Mouse (Mus musculus) MEL (cell line): Measurements from ENCODE around the gene Slc2a4. TPM values are rescaled to one million over a fixed set of nuclear protein-coding genes. Genes with fewer than 3 reads are reported as not detected.

ENCODE experiments used
- DNase-seq: peaks from one replicate; pipeline ENCODE4 v3.0.0; 2011; ENCODE audit warnings: low read depth, low spot score
- H3K27ac ChIP-seq: 2 replicates; pipeline ENCODE4 v1.5.1; 2012; ENCODE audit warnings: low read depth, mild to moderate bottlenecking, control low read depth, low read length, moderate library complexity; ENCODE audit not compliant: control insufficient read depth
- H3K27me3 ChIP-seq, 2 experiments: fragments of 150-350 bp in 1 of 2; sonication (generic) in 1 of 2; 2 replicates each; pipeline ENCODE4 v1.6.1; 2012; ENCODE audit warnings: low read length in 2 of 2, mild to moderate bottlenecking in 2 of 2, improper control_type of control experiment in 1 of 2, moderate library complexity in 1 of 2; ENCODE audit not compliant: insufficient read depth in 2 of 2, control insufficient read depth in 1 of 2
- H3K36me3 ChIP-seq, 2 experiments: 2 replicates each; pipeline ENCODE4 v1.6.1; 2012 to 2014; ENCODE audit warnings: low read length in 2 of 2, improper control_type of control experiment in 1 of 2, inconsistent platforms in 1 of 2, mild to moderate bottlenecking in 1 of 2; ENCODE audit not compliant: insufficient read depth in 2 of 2, control insufficient read depth in 1 of 2
- H3K4me1 ChIP-seq, 2 experiments: fragments of 150-350 bp in 1 of 2; sonication (generic) in 1 of 2; 2 replicates each; pipeline ENCODE4 v1.6.1; 2012; ENCODE audit warnings: low read length in 2 of 2, improper control_type of control experiment in 1 of 2, mild to moderate bottlenecking in 1 of 2; ENCODE audit not compliant: insufficient read depth in 2 of 2, control insufficient read depth in 1 of 2
- H3K4me3 ChIP-seq, 2 experiments: fragments of 150-350 bp in 1 of 2; sonication (generic) in 1 of 2; 2 replicates each; pipeline ENCODE4 v1.5.1; 2012; ENCODE audit warnings: low read depth in 2 of 2, low read length in 2 of 2, mild to moderate bottlenecking in 2 of 2, moderate library complexity in 2 of 2, control low read depth in 1 of 2, improper control_type of control experiment in 1 of 2; ENCODE audit not compliant: control insufficient read depth in 1 of 2, insufficient read depth in 1 of 2
- H3K79me2 ChIP-seq: 2 replicates; pipeline ENCODE4 v1.6.1; 2012; ENCODE audit warnings: mild to moderate bottlenecking, low read length, moderate library complexity; ENCODE audit not compliant: control insufficient read depth, poor library complexity, insufficient read depth
- H3K9ac ChIP-seq: 2 replicates; pipeline ENCODE4 v1.6.1; 2012; ENCODE audit warnings: low read depth, mild to moderate bottlenecking, control low read depth, low read length, moderate library complexity; ENCODE audit not compliant: control insufficient read depth, poor library complexity, severe bottlenecking
- H3K9me3 ChIP-seq: fragments of 150-350 bp; sonication (generic); replicated peaks from 2 replicates; pipeline ENCODE4 v1.6.1; 2012; ENCODE audit warnings: mild to moderate bottlenecking, low read length, improper control_type of control experiment, moderate library complexity; ENCODE audit not compliant: insufficient read depth
- BHLHE40 ChIP-seq: IDR thresholded peaks from 2 replicates; pipeline ENCODE4 v1.6.1; 2012; ENCODE audit warnings: low read depth, mild to moderate bottlenecking, inconsistent platforms, low read length, improper control_type of control experiment, borderline replicate concordance
- CHD1 ChIP-seq: IDR thresholded peaks from 2 replicates; pipeline ENCODE4 v1.6.1; 2012; ENCODE audit warnings: low read depth, mild to moderate bottlenecking, inconsistent platforms, low read length, improper control_type of control experiment
- CHD2 ChIP-seq: IDR thresholded peaks from 2 replicates; pipeline ENCODE4 v1.6.1; 2011; ENCODE audit warnings: low read length, improper control_type of control experiment
- CTCF ChIP-seq, 3 experiments: IDR thresholded peaks in 2 of 3; conservative IDR thresholded peaks in 1 of 3; 2 replicates each; pipeline ENCODE4 v1.5.1; 2011 to 2012; ENCODE audit warnings: low read length in 3 of 3, low read depth in 2 of 3, mild to moderate bottlenecking in 2 of 3, improper control_type of control experiment in 1 of 3, inconsistent platforms in 1 of 3, mixed read lengths in 1 of 3, moderate library complexity in 1 of 3; ENCODE audit not compliant: control insufficient read depth in 1 of 3, insufficient read depth in 1 of 3, poor library complexity in 1 of 3, severe bottlenecking in 1 of 3
- ELF1 ChIP-seq: IDR thresholded peaks from 2 replicates; pipeline ENCODE4 v1.6.1; 2014; ENCODE audit warnings: low read depth, mild to moderate bottlenecking, inconsistent platforms, low read length, improper control_type of control experiment, moderate library complexity
- EP300 ChIP-seq, 2 experiments: IDR thresholded peaks; 2 replicates each; pipeline ENCODE4 v1.6.1; 2011; ENCODE audit warnings: improper control_type of control experiment in 2 of 2, low read length in 2 of 2, low read depth in 1 of 2, mild to moderate bottlenecking in 1 of 2
- ETS1 ChIP-seq: IDR thresholded peaks from 2 replicates; pipeline ENCODE4 v1.6.1; 2012; ENCODE audit warnings: low read depth, mild to moderate bottlenecking, inconsistent platforms, low read length, improper control_type of control experiment, moderate library complexity
- GABPA ChIP-seq: IDR thresholded peaks from 2 replicates; pipeline ENCODE4 v1.6.1; 2012; ENCODE audit warnings: low read depth, mild to moderate bottlenecking, inconsistent platforms, low read length, improper control_type of control experiment, moderate library complexity
- GATA1 ChIP-seq: IDR thresholded peaks from 2 replicates; pipeline ENCODE4 v1.6.1; 2011; ENCODE audit warnings: low read depth, low read length, improper control_type of control experiment
- JUND ChIP-seq: IDR thresholded peaks from 2 replicates; pipeline ENCODE4 v1.6.1; 2011; ENCODE audit warnings: low read depth, mild to moderate bottlenecking, improper control_type of control experiment, low read length
- MAFK ChIP-seq: IDR thresholded peaks from 2 replicates; pipeline ENCODE4 v1.6.1; 2011; ENCODE audit warnings: low read depth, mild to moderate bottlenecking, low read length, improper control_type of control experiment, borderline replicate concordance
- MAX ChIP-seq: IDR thresholded peaks from 2 replicates; pipeline ENCODE4 v1.6.1; 2011; ENCODE audit warnings: low read length, improper control_type of control experiment
- MAZ ChIP-seq: IDR thresholded peaks from 2 replicates; pipeline ENCODE4 v1.6.1; 2012; ENCODE audit warnings: low read depth, mild to moderate bottlenecking, inconsistent platforms, low read length, improper control_type of control experiment
- MEF2A ChIP-seq: IDR thresholded peaks from 2 replicates; pipeline ENCODE4 v1.6.1; 2014; ENCODE audit warnings: low read depth, mild to moderate bottlenecking, inconsistent platforms, low read length, improper control_type of control experiment; ENCODE audit not compliant: poor library complexity, insufficient replicate concordance, severe bottlenecking; ENCODE audit errors: extremely low read depth
- MXI1 ChIP-seq: IDR thresholded peaks from 2 replicates; pipeline ENCODE4 v1.6.1; 2011; ENCODE audit warnings: mild to moderate bottlenecking, low read depth, low read length, improper control_type of control experiment
- MYC ChIP-seq: IDR thresholded peaks from 2 replicates; pipeline ENCODE4 v1.6.1; 2011; ENCODE audit warnings: low read depth, mild to moderate bottlenecking, low read length, improper control_type of control experiment, moderate library complexity
- NELFE ChIP-seq: IDR thresholded peaks from 2 replicates; pipeline ENCODE4 v1.6.1; 2011; ENCODE audit warnings: low read depth, low read length, improper control_type of control experiment
- NRF1 ChIP-seq: IDR thresholded peaks from 2 replicates; pipeline ENCODE4 v1.6.1; 2014; ENCODE audit warnings: low read depth, mild to moderate bottlenecking, inconsistent platforms, low read length, improper control_type of control experiment, moderate library complexity; ENCODE audit not compliant: poor library complexity, insufficient read depth, severe bottlenecking
- POLR2A ChIP-seq, 2 experiments: IDR thresholded peaks; 2 replicates each; pipeline ENCODE4 v1.6.1; 2011 to 2012; ENCODE audit warnings: low read length in 2 of 2, mild to moderate bottlenecking in 2 of 2, control low read depth in 1 of 2, improper control_type of control experiment in 1 of 2, low read depth in 1 of 2, moderate library complexity in 1 of 2; ENCODE audit not compliant: control insufficient read depth in 1 of 2, insufficient read depth in 1 of 2, poor library complexity in 1 of 2
- POLR2AphosphoS2 ChIP-seq: IDR thresholded peaks from 2 replicates; pipeline ENCODE4 v1.6.1; 2011; ENCODE audit warnings: low read length, improper control_type of control experiment
- POLR2AphosphoS5 ChIP-seq: IDR thresholded peaks from 2 replicates; pipeline ENCODE4 v1.6.1; 2012; ENCODE audit warnings: low read depth, borderline replicate concordance, mild to moderate bottlenecking, inconsistent platforms, low read length, moderate library complexity, mixed read lengths
- RAD21 ChIP-seq: IDR thresholded peaks from 2 replicates; pipeline ENCODE4 v1.6.1; 2011; ENCODE audit warnings: mild to moderate bottlenecking, low read depth, low read length, improper control_type of control experiment
- RCOR1 ChIP-seq: IDR thresholded peaks from 2 replicates; pipeline ENCODE4 v1.6.1; 2012; ENCODE audit warnings: low read depth, mild to moderate bottlenecking, inconsistent platforms, low read length, improper control_type of control experiment
- SIN3A ChIP-seq: IDR thresholded peaks from 2 replicates; pipeline ENCODE4 v1.6.1; 2012; ENCODE audit warnings: low read length, improper control_type of control experiment, inconsistent platforms
- SMC3 ChIP-seq: IDR thresholded peaks from 2 replicates; pipeline ENCODE4 v1.6.1; 2011; ENCODE audit warnings: low read depth, low read length, improper control_type of control experiment
- TAL1 ChIP-seq: IDR thresholded peaks from 2 replicates; pipeline ENCODE4 v1.6.1; 2012; ENCODE audit warnings: mild to moderate bottlenecking, inconsistent platforms, low read length, moderate library complexity, mixed read lengths
- TBP ChIP-seq: IDR thresholded peaks from 2 replicates; pipeline ENCODE4 v1.8.0; 2011; ENCODE audit warnings: low read depth, low read length, improper control_type of control experiment
- TCF12 ChIP-seq: IDR thresholded peaks from 2 replicates; pipeline ENCODE4 v1.6.1; 2014; ENCODE audit warnings: low read depth, mild to moderate bottlenecking, inconsistent platforms, low read length, improper control_type of control experiment, moderate library complexity
- UBTF ChIP-seq: IDR thresholded peaks from 2 replicates; pipeline ENCODE4 v1.6.1; 2012; ENCODE audit warnings: low read depth, mild to moderate bottlenecking, inconsistent platforms, low read length, improper control_type of control experiment, moderate library complexity, borderline replicate concordance; ENCODE audit not compliant: insufficient read depth
- USF1 ChIP-seq: IDR thresholded peaks from 2 replicates; pipeline ENCODE4 v1.6.1; 2014; ENCODE audit warnings: low read depth, mild to moderate bottlenecking, inconsistent platforms, low read length, improper control_type of control experiment, moderate library complexity
- USF2 ChIP-seq, 2 experiments: IDR thresholded peaks; 2 replicates each; pipeline ENCODE4 v1.6.1; 2011 to 2012; ENCODE audit warnings: improper control_type of control experiment in 2 of 2, low read length in 2 of 2, borderline replicate concordance in 1 of 2, inconsistent platforms in 1 of 2, low read depth in 1 of 2, mild to moderate bottlenecking in 1 of 2; ENCODE audit not compliant: insufficient read depth in 1 of 2
- ZC3H11A ChIP-seq: IDR thresholded peaks from 2 replicates; pipeline ENCODE4 v1.6.1; 2012; ENCODE audit warnings: low read depth, mild to moderate bottlenecking, inconsistent platforms, low read length, improper control_type of control experiment
- ZKSCAN1 ChIP-seq: IDR thresholded peaks from 2 replicates; pipeline ENCODE4 v1.6.1; 2012; ENCODE audit warnings: low read depth, mild to moderate bottlenecking, inconsistent platforms, low read length, improper control_type of control experiment, moderate library complexity
- ZNF384 ChIP-seq: IDR thresholded peaks from 2 replicates; pipeline ENCODE4 v1.6.1; 2012; ENCODE audit warnings: low read depth, mild to moderate bottlenecking, inconsistent platforms, low read length, improper control_type of control experiment
- polyA plus RNA-seq, 2 experiments: library from polyadenylated mRNA; stranded (reverse) in 1 of 2; unstranded in 1 of 2; fragments of >175 nt in 1 of 2; fragments of >200 nt in 1 of 2; gene quantifications; 2 replicates each; pipeline versions ENCODE4 v1.2.1 to v1.2.4; 2012; ENCODE audit warnings: low replicate concordance in 2 of 2, low read depth in 1 of 2; ENCODE audit not compliant: insufficient read length in 2 of 2, insufficient read depth in 1 of 2, missing spikeins in 1 of 2
- total RNA-seq: library from RNA; depleted of rRNA; stranded (reverse); fragments of 300-350 nt; gene quantifications from 2 replicates; pipeline ENCODE4 v1.2.3, GENCODE M21; 2012

Gene Slc2a4
- total and polyA plus RNA-seq, 3 experiments, result 0.12 to 0.19 TPM; not detected in 1

GRCm38 (mm10) chr11:69980196-69981140 lies 32.5 kb upstream of the Slc2a4 start:
- peak overlapping the region; percentile 99 for H3K9ac ChIP-seq
- no peaks in the 10 kb centered on the region for H3K27me3 ChIP-seq
- H3K79me2 ChIP-seq, result peaks cover 45% of the 10 kb centered on the region
- DNase-seq, result peak; percentile 100
- peaks cover 6 to 17% of the 10 kb centered on the region in 2 experiments for H3K4me1 ChIP-seq
- H3K9me3 ChIP-seq, result no peaks in the 10 kb centered on the region
- H3K27ac ChIP-seq, result peak overlapping the region; percentile 90
- H3K4me3 ChIP-seq, result peak overlapping the region; percentile 96 to 98
- H3K36me3 ChIP-seq, result peaks cover under 1 to 24% of the 10 kb centered on the region in 2 experiments
- TF ChIP-seq TAL1 (no peak), SMC3 (no peak), NRF1 (peak; percentile 100), ZNF384 (peak; percentile 79), RCOR1 (peak; percentile 10; the same call in 1 of the 2 replicates), RAD21 (no peak), NELFE (peak; percentile 88), ETS1 (peak; percentile 78), SIN3A (peak; percentile 97), TBP (peak; percentile 92), POLR2AphosphoS5 (no peak), CTCF (IDR thresholded peaks at IDR 0.05 in 2 of 3, conservative IDR thresholded peaks at IDR 0.05 in 1 of 3; ENCODE audit: control insufficient read depth in 1 of 3, insufficient read depth in 1 of 3, low read depth in 2 of 3, low read length in 3 of 3, poor library complexity in 1 of 3, severe bottlenecking in 1 of 3) (no peak), CHD1 (no peak), CHD2 (no peak), POLR2AphosphoS2 (peak; percentile 92), GATA1 (no peak), TCF12 (peak; percentile 64; the same call in 1 of the 2 replicates), MAX (peak; percentile 75), EP300 (IDR thresholded peaks at IDR 0.05; ENCODE audit: low read depth in 1 of 2, low read length in 2 of 2) (no peak; a peak in 2 of 4 replicates), ELF1 (peak; percentile 87), POLR2A (IDR thresholded peaks at IDR 0.05; ENCODE audit: control insufficient read depth in 1 of 2, insufficient read depth in 1 of 2, low read depth in 1 of 2, low read length in 2 of 2, poor library complexity in 1 of 2) (peak; percentile 81 to 97), GABPA (no peak), MAZ (peak; percentile 84), MAFK (no peak), USF2 (IDR thresholded peaks at IDR 0.05; ENCODE audit: borderline replicate concordance in 1 of 2, insufficient read depth in 1 of 2, low read depth in 1 of 2, low read length in 2 of 2) (no peak), MEF2A (no peak), UBTF (0 out of 2 replicates have a peak, but pooled peaks have one; percentile 66), USF1 (peak; percentile 43; the same call in 1 of the 2 replicates), MXI1 (peak; percentile 97), MYC (peak; percentile 81; the same call in 1 of the 2 replicates), JUND (no peak), BHLHE40 (peak; percentile 47; the same call in 1 of the 2 replicates), ZC3H11A (0 out of 2 replicates have a peak, but pooled peaks have one; percentile 20), ZKSCAN1 (no peak)
